Mouse (Mus musculus) layer of hippocampus, adult 9-10 months (tissue): ENCODE measurements at regions not wholly inside any gene's neighbourhood (a gene's known extent, or its start where the extent isn't known, plus 50 kb on each side); places are given as distances from the start of the nearest gene placed in this dataset.

ENCODE experiments used
- DNase-seq: peaks from one replicate; pipeline ENCODE4 v3.0.0; 2022; ENCODE audit warnings: low spot score

- DNase-seq = no peak
Observed at GRCm38 (mm10) chr17:14493751-14494320, 200.2 kb downstream of the Thbs2 start.

GRCm38 (mm10) chr17:14492936-14493335 is 201.1 kb downstream of the Thbs2 start:
- DNase-seq = no peak

- DNase-seq = no peak
Observed at GRCm38 (mm10) chr17:14481746-14482145, 202.4 kb downstream of the Smoc2 start.

GRCm38 (mm10) chr17:14478938-14479505 is 199.7 kb downstream of the Smoc2 start:
- DNase-seq = peak; percentile 5

GRCm38 (mm10) chr17:14476707-14477106 is 197.4 kb downstream of the Smoc2 start:
- DNase-seq = no peak

- no peak for DNase-seq
Observed at GRCm38 (mm10) chr17:14475778-14476647, 196.7 kb downstream of the Smoc2 start.

- DNase-seq = no peak
Observed at GRCm38 (mm10) chr17:14475277-14475676, 196.0 kb downstream of the Smoc2 start.

GRCm38 (mm10) chr17:14468754-14469488 is 189.6 kb downstream of the Smoc2 start:
- no peak for DNase-seq

GRCm38 (mm10) chr17:14455251-14455743 is 176.0 kb downstream of the Smoc2 start:
- DNase-seq = no peak
